ENCODE assay signal across 8 mouse cellular contexts in the genomic region with DNA sequence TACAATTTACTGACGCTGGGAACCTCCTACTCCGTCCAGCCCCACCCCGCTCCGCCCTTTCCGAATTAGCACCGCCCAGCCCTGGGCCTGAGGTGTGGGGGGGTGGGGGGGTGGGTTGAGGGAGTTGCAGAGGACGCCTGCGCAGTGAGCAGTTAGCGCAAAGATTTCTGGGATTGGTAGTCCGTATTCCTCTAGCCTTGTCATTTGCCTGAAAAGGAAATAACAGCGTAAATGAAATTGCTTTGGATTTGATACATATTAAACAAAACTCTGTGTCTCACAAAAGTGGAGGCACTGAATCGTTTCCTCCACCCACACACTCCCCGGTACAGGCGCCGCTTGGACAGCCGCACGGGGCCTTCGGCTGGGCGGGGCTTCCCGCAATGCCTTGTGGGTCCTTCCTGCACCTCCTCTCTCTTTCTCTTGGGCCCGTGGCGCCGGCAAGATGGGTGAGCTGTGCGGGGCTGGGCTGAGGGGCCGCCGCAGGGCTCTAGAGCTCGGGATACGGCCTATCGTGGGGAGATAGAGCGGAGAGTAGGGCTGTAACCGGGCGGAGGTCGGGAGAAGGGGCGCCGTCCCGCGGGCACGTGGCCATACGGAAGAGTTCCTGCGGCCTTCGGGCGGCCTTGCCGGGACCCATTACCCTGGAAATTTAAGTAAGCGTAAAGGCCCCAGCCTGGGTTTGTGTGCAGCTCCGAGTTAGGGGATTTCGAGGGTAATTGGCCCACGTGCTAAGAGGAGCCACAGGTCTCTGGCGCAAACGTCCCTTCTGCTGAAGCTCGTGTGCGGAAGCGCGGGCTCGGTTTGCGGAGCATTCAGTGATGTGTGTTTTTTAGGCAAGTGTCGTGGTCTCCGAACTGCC. TPM values are rescaled to one million over a fixed set of nuclear protein-coding genes. Genes with fewer than 3 reads are reported as not detected.
DNase-seq lines count a peak whose midpoint lies in the region; ATAC-seq and TF ChIP-seq lines count a peak whose summit lies in the region.

Rps23 (plus strand) TSS at position 208 of the 862 bp plus-strand sequence.

- ATAC-seq in heart, embryonic 11.5 days (replicated peaks; ENCODE audit: insufficient number of reproducible peaks, low FRiP score, low TSS enrichment), result peak; percentile 98
- ATAC-seq in kidney, embryonic 16.5 days (ENCODE audit: low FRiP score, low TSS enrichment), result peak; percentile 98

- no peak for TF ChIP-seq CTCF in C2C12 (IDR thresholded peaks at IDR 0.05; ENCODE audit: control insufficient read depth, insufficient read depth, insufficient read length)
- no peak for TF ChIP-seq CTCF in brain, embryonic 14.5 days (IDR thresholded peaks at IDR 0.05; ENCODE audit: borderline replicate concordance, extremely low read depth, insufficient read depth, insufficient read length)
- TF ChIP-seq CTCF in liver, adult 2 months (IDR thresholded peaks at IDR 0.05; ENCODE audit: low read depth, low read length), result no peak

- H3K27me3 ChIP-seq in C2C12 (ENCODE audit: control insufficient read depth, insufficient read depth, insufficient read length) (no peaks in the 10 kb centered on the region), myocyte (ENCODE audit: control insufficient read depth, insufficient read depth, insufficient read length) (no peaks in the 10 kb centered on the region)
- no peaks in the 10 kb centered on the region for H3K27me3 ChIP-seq in erythroblast, embryonic 14.5 days (ENCODE audit: control insufficient read depth)
- H3K27me3 ChIP-seq in heart, embryonic 11.5 days (ENCODE audit: control insufficient read depth, insufficient read depth, low read length), result no peaks in the 10 kb centered on the region
- no peaks in the 10 kb centered on the region for H3K27me3 ChIP-seq in kidney, embryonic 16.5 days (ENCODE audit: insufficient read depth, low read length)
- H3K27me3 ChIP-seq in liver, adult 2 months (ENCODE audit: control insufficient read depth, insufficient read depth, low read length), result no peaks in the 10 kb centered on the region
- no peaks in the 10 kb centered on the region for H3K27me3 ChIP-seq in splenic B cell, adult 2 months (ENCODE audit: control insufficient read depth, insufficient read depth, low read length, poor library complexity, severe bottlenecking)

- DNase-seq in brain, embryonic 14.5 days (ENCODE audit: low read depth), result peak; percentile 97
- DNase-seq in liver, adult 2 months (ENCODE audit: extremely low read depth, low read depth, low spot score), result peak; percentile 85
- DNase-seq in splenic B cell, adult 2 months (ENCODE audit: low read depth, low spot score), result peak; percentile 96

- H3K9ac ChIP-seq in heart, embryonic 11.5 days (ENCODE audit: low read depth, low read length), result peak within 1 kb of the TSS; percentile 99
- H3K9ac ChIP-seq in kidney, embryonic 16.5 days (replicated peaks; ENCODE audit: low read length), result peak within 1 kb of the TSS; percentile 98
- peak within 1 kb of the TSS; percentile 91 for H3K9ac ChIP-seq in liver, adult 2 months (ENCODE audit: low read depth, low read length)

- peak; percentile 60; the same call in 1 of the 2 replicates for TF ChIP-seq POLR2A in brain, embryonic 14.5 days (IDR thresholded peaks at IDR 0.05; ENCODE audit: borderline replicate concordance, extremely low read depth, insufficient read depth, insufficient read length, poor library complexity, severe bottlenecking)
- TF ChIP-seq POLR2A in liver, adult 2 months (IDR thresholded peaks at IDR 0.05; ENCODE audit: extremely low read depth, insufficient read depth, low read length), result peak; percentile 88
- peak; percentile 68 for TF ChIP-seq POLR2A in myocyte (IDR thresholded peaks at IDR 0.05; ENCODE audit: insufficient read length, low read depth)

- peaks cover 13% of the 10 kb centered on the region for H3K36me3 ChIP-seq in C2C12 (ENCODE audit: control insufficient read depth, insufficient read depth)
- H3K36me3 ChIP-seq in erythroblast, embryonic 14.5 days (ENCODE audit: control insufficient read depth), result peaks cover 32% of the 10 kb centered on the region
- peaks cover 12% of the 10 kb centered on the region for H3K36me3 ChIP-seq in heart, embryonic 11.5 days (ENCODE audit: control insufficient read depth, insufficient read depth, low read length)
- peaks cover 25% of the 10 kb centered on the region for H3K36me3 ChIP-seq in kidney, embryonic 16.5 days (ENCODE audit: insufficient read depth, low read length)
- H3K36me3 ChIP-seq in liver, adult 2 months (ENCODE audit: control insufficient read depth, insufficient read depth, low read length), result peaks cover 17% of the 10 kb centered on the region
- peaks cover 13% of the 10 kb centered on the region for H3K36me3 ChIP-seq in myocyte (ENCODE audit: control insufficient read depth, insufficient read depth)
- peaks cover 3% of the 10 kb centered on the region; the same call in 1 of the 2 replicates for H3K36me3 ChIP-seq in splenic B cell, adult 2 months (ENCODE audit: control insufficient read depth, insufficient read depth, low read length, poor library complexity, severe bottlenecking)

- H3K4me2 ChIP-seq in heart, embryonic 11.5 days, result peak within 1 kb of the TSS; percentile 72
- H3K4me2 ChIP-seq in kidney, embryonic 16.5 days (replicated peaks; ENCODE audit: low read depth, low read length), result peak within 1 kb of the TSS; percentile 71
- peak within 1 kb of the TSS; percentile 84 for H3K4me2 ChIP-seq in myocyte (ENCODE audit: low read depth)

- H3K79me2 ChIP-seq in C2C12 (ENCODE audit: control insufficient read depth, insufficient read depth), result peaks cover 16% of the 10 kb centered on the region
- H3K79me2 ChIP-seq in liver, adult 2 months (ENCODE audit: control insufficient read depth, insufficient read depth, low read length), result no peaks in the 10 kb centered on the region
- H3K79me2 ChIP-seq in myocyte (ENCODE audit: control insufficient read depth, insufficient read depth), result peaks cover 12% of the 10 kb centered on the region

- WGBS in heart, embryonic 11.5 days (ENCODE audit: insufficient replicate concordance), result under 1% methylated on average over 57 of the region's 57 CpGs
- under 1% methylated on average over 57 of the region's 57 CpGs for WGBS in kidney, embryonic 16.5 days
- WGBS in liver, adult 2 months, result under 1% methylated on average over 57 of the region's 57 CpGs

- no peaks in the 10 kb centered on the region for H3K9me3 ChIP-seq in erythroblast, embryonic 14.5 days (ENCODE audit: control insufficient read depth, low read length)
- no peaks in the 10 kb centered on the region for H3K9me3 ChIP-seq in heart, embryonic 11.5 days (replicated peaks; ENCODE audit: control insufficient read depth, low read length)
- no peaks in the 10 kb centered on the region for H3K9me3 ChIP-seq in kidney, embryonic 16.5 days (ENCODE audit: low read length)

- H3ac ChIP-seq in C2C12 (ENCODE audit: control insufficient read depth, insufficient read length, low read depth) (peak within 1 kb of the TSS; percentile 99), myocyte (ENCODE audit: control insufficient read depth, insufficient read length) (peak within 1 kb of the TSS; percentile 91)

- H3K4me3 ChIP-seq in C2C12 (ENCODE audit: insufficient read depth, poor library complexity, severe bottlenecking), result peak within 1 kb of the TSS; percentile 84
- H3K4me3 ChIP-seq in erythroblast, embryonic 14.5 days (replicated peaks), result peak within 1 kb of the TSS; percentile 71
- H3K4me3 ChIP-seq in heart, embryonic 11.5 days (ENCODE audit: low read depth, low read length), result peak within 1 kb of the TSS; percentile 93
- H3K4me3 ChIP-seq in kidney, embryonic 16.5 days (ENCODE audit: low read length), result peak within 1 kb of the TSS; percentile 93
- peak within 1 kb of the TSS; percentile 85 for H3K4me3 ChIP-seq in liver, adult 2 months (ENCODE audit: insufficient read depth, low read depth, low read length)
- peak within 1 kb of the TSS; percentile 65 for H3K4me3 ChIP-seq in myocyte

- H3K4me1 ChIP-seq in erythroblast, embryonic 14.5 days (ENCODE audit: control insufficient read depth), result peaks cover 13% of the 10 kb centered on the region
- peaks cover 3% of the 10 kb centered on the region; the same call in 1 of the 2 replicates for H3K4me1 ChIP-seq in heart, embryonic 11.5 days (ENCODE audit: control insufficient read depth, insufficient read depth, low read length)
- H3K4me1 ChIP-seq in kidney, embryonic 16.5 days (ENCODE audit: insufficient read depth, low read length), result peaks cover 4% of the 10 kb centered on the region; the same call in 1 of the 2 replicates
- H3K4me1 ChIP-seq in liver, adult 2 months (ENCODE audit: control insufficient read depth, insufficient read depth, low read length), result no peaks in the 10 kb centered on the region

- peak within 1 kb of the TSS; percentile 80 for H3K27ac ChIP-seq in heart, embryonic 11.5 days (ENCODE audit: low read depth, low read length)
- H3K27ac ChIP-seq in kidney, embryonic 16.5 days (ENCODE audit: low read length), result peak within 1 kb of the TSS; percentile 81
- H3K27ac ChIP-seq in liver, adult 2 months (replicated peaks; ENCODE audit: insufficient read depth, low read depth, low read length), result peak within 1 kb of the TSS; percentile 77

- H3K79me3 ChIP-seq in C2C12 (ENCODE audit: low read depth), result peaks cover 11% of the 10 kb centered on the region

TF ChIP-seq in C2C12, 6 proteins besides CTCF, POLR2A, EP300 and RAD21 (continues in another document):
- no peak for TF ChIP-seq FOSL1 (IDR thresholded peaks at IDR 0.05; ENCODE audit: insufficient read depth, low read length, poor library complexity, severe bottlenecking)
- peak; percentile 71 for TF ChIP-seq MAX (IDR thresholded peaks at IDR 0.05)
- no peak for TF ChIP-seq MYOG (IDR thresholded peaks at IDR 0.05; ENCODE audit: control insufficient read depth, extremely low read depth, insufficient read length)
- TF ChIP-seq MYOD1 (IDR thresholded peaks at IDR 0.05; ENCODE audit: control insufficient read depth, insufficient read length, low read depth), result no peak
- TF ChIP-seq USF1 (IDR thresholded peaks at IDR 0.05; ENCODE audit: low read depth), result no peak

TF ChIP-seq in myocyte, 11 proteins besides CTCF, POLR2A, EP300 and RAD21 (continues in another document):
- TF ChIP-seq TCF12 (IDR thresholded peaks at IDR 0.05; ENCODE audit: insufficient read depth, poor library complexity, severe bottlenecking) (no peak), SRF (IDR thresholded peaks at IDR 0.05; ENCODE audit: control insufficient read depth, insufficient read length, low read depth) (peak; percentile 27), MYOD1 (IDR thresholded peaks at IDR 0.05; ENCODE audit: control insufficient read depth in 1 of 3, insufficient read length in 2 of 3, low read depth in 2 of 3) (no peak), MAX (IDR thresholded peaks at IDR 0.05; ENCODE audit: low read depth) (peak; percentile 85), USF1 (IDR thresholded peaks at IDR 0.05; ENCODE audit: low read depth) (no peak)

RNA-seq across cellular contexts. Expression of gene Rps23, which starts in this region (rescaled TPM):
- polyA plus RNA-seq in C2C12 (2012; fragmentation: generic; extraction: Trizol) (1,862 TPM), myocyte (2012; fragmentation: generic; extraction: Trizol) (1,782 TPM)
- polyA plus RNA-seq in brain, embryonic 14.5 days (2012; rRNA removed), result 804 and 914 TPM in 2 replicates
- polyA plus RNA-seq in erythroblast, embryonic 14.5 days (2012), result 243 and 247 TPM in 2 replicates
- polyA plus RNA-seq in heart, embryonic 11.5 days (2014; fragmentation: Nextera tagmentation; extraction: Ambion mirVana), result 180 and 199 TPM in 2 replicates
- 151 and 177 TPM in 2 replicates for polyA plus RNA-seq in kidney, embryonic 16.5 days (2015; fragmentation: Nextera tagmentation; extraction: Ambion mirVana)
- 305 and 309 TPM in 2 replicates for total RNA-seq in liver, adult 2 months (2014; rRNA removed)
- polyA plus RNA-seq in liver, adult 2 months (2012; rRNA removed), result 76.5 and 79.3 TPM in 2 replicates

Comparison
In these comparisons a context has a peak if more than half of its experiments do, and no peak if none do; other contexts are left out.
1. Peak in every context shown above with its lines: DNase-seq, ATAC-seq, H3K4me3 ChIP-seq and H3K27ac ChIP-seq.